Mouse (Mus musculus): Measurements from ENCODE around the gene Pbp2. TPM values are rescaled to one million over a fixed set of nuclear protein-coding genes. Genes with fewer than 3 reads are reported as not detected.
A peak's percentile ranks its signal among the peaks of the same experiment; 100 is the strongest.

Gene Pbp2
- polyA plus RNA-seq, 1 experiment from 2014 or later, result not detected

GRCm38 (mm10) chr6:135269626-135270025 lies 40.6 kb downstream of the Pbp2 start:
- H3K27ac ChIP-seq (ENCODE audit: low read length), result no peak overlapping the region
- H3K9ac ChIP-seq (ENCODE audit: low read length), result no peak overlapping the region
- H3K9me3 ChIP-seq (replicated peaks; ENCODE audit: control insufficient read depth, low read length), result no peaks in the 10 kb centered on the region
- H3K4me2 ChIP-seq (ENCODE audit: low read depth, low read length), result no peak overlapping the region
- H3K4me3 ChIP-seq (ENCODE audit: low read length), result no peak overlapping the region
- H3K4me1 ChIP-seq (ENCODE audit: control insufficient read depth, insufficient read depth, low read length), result 0 out of 2 replicates have a peak, but pooled peaks cover 2% of the 10 kb centered on the region
- no peak for ATAC-seq (replicated peaks; ENCODE audit: extremely low read depth, insufficient read depth, low FRiP score)
- no peaks in the 10 kb centered on the region for H3K27me3 ChIP-seq (ENCODE audit: control insufficient read depth, insufficient read depth, low read length)
- WGBS, result 70% methylated on average over 6 of the region's 6 CpGs
- no peaks in the 10 kb centered on the region for H3K36me3 ChIP-seq (ENCODE audit: control insufficient read depth, insufficient read depth)

GRCm38 (mm10) chr6:135268392-135268791 lies 41.8 kb downstream of the Pbp2 start:
- H3K27me3 ChIP-seq (ENCODE audit: control insufficient read depth, insufficient read depth, low read length), result no peaks in the 10 kb centered on the region
- no peak overlapping the region for H3K4me3 ChIP-seq (ENCODE audit: low read length)
- no peak overlapping the region for H3K9ac ChIP-seq (ENCODE audit: low read length)
- no peak for ATAC-seq (replicated peaks; ENCODE audit: extremely low read depth, insufficient read depth, low FRiP score)
- H3K9me3 ChIP-seq (replicated peaks; ENCODE audit: control insufficient read depth, low read length), result peaks cover 6% of the 10 kb centered on the region
- H3K36me3 ChIP-seq (ENCODE audit: control insufficient read depth, insufficient read depth), result no peaks in the 10 kb centered on the region
- 0 out of 2 replicates have a peak overlapping the region, but pooled peaks have one; percentile 24 for H3K27ac ChIP-seq (ENCODE audit: low read length)
- 0 out of 2 replicates have a peak, but pooled peaks cover 2% of the 10 kb centered on the region for H3K4me1 ChIP-seq (ENCODE audit: control insufficient read depth, insufficient read depth, low read length)
- H3K4me2 ChIP-seq (ENCODE audit: low read depth, low read length), result no peak overlapping the region

GRCm38 (mm10) chr6:135267221-135267620 lies 43.0 kb downstream of the Pbp2 start:
- Histone ChIP-seq H3K9ac (ENCODE audit: low read length) (no peak overlapping the region), H3K36me3 (ENCODE audit: control insufficient read depth, insufficient read depth) (no peaks in the 10 kb centered on the region), H3K9me3 (replicated peaks; ENCODE audit: control insufficient read depth, low read length) (peaks cover 6% of the 10 kb centered on the region), H3K4me2 (ENCODE audit: low read depth, low read length) (no peak overlapping the region), H3K4me1 (ENCODE audit: control insufficient read depth, insufficient read depth, low read length) (0 out of 2 replicates have a peak, but pooled peaks cover 2% of the 10 kb centered on the region), H3K27me3 (ENCODE audit: control insufficient read depth, insufficient read depth, low read length) (no peaks in the 10 kb centered on the region), H3K4me3 (ENCODE audit: low read length) (no peak overlapping the region), H3K27ac (ENCODE audit: low read length) (no peak overlapping the region)
- no peak for ATAC-seq (replicated peaks; ENCODE audit: extremely low read depth, insufficient read depth, low FRiP score)
- WGBS, result 57% methylated on average over 3 of the region's 3 CpGs

GRCm38 (mm10) chr6:135266056-135266455 lies 44.1 kb downstream of the Pbp2 start:
- no peak for ATAC-seq (replicated peaks; ENCODE audit: extremely low read depth, insufficient read depth, low FRiP score)
- Histone ChIP-seq H3K36me3 (ENCODE audit: control insufficient read depth, insufficient read depth) (no peaks in the 10 kb centered on the region), H3K9me3 (replicated peaks; ENCODE audit: control insufficient read depth, low read length) (peaks cover 6% of the 10 kb centered on the region), H3K27me3 (ENCODE audit: control insufficient read depth, insufficient read depth, low read length) (no peaks in the 10 kb centered on the region), H3K27ac (ENCODE audit: low read length) (no peak overlapping the region), H3K4me3 (ENCODE audit: low read length) (no peak overlapping the region), H3K4me1 (ENCODE audit: control insufficient read depth, insufficient read depth, low read length) (0 out of 2 replicates have a peak, but pooled peaks cover 2% of the 10 kb centered on the region), H3K4me2 (ENCODE audit: low read depth, low read length) (no peak overlapping the region), H3K9ac (ENCODE audit: low read length) (no peak overlapping the region)
- 96% methylated on average over 1 of the region's 1 CpGs for WGBS

GRCm38 (mm10) chr6:135264136-135264535 lies 46.1 kb downstream of the Pbp2 start:
- Histone ChIP-seq H3K27me3 (ENCODE audit: control insufficient read depth, insufficient read depth, low read length) (no peaks in the 10 kb centered on the region), H3K4me1 (ENCODE audit: control insufficient read depth, insufficient read depth, low read length) (0 out of 2 replicates have a peak, but pooled peaks cover 2% of the 10 kb centered on the region), H3K27ac (ENCODE audit: low read length) (no peak overlapping the region), H3K36me3 (ENCODE audit: control insufficient read depth, insufficient read depth) (no peaks in the 10 kb centered on the region), H3K4me2 (ENCODE audit: low read depth, low read length) (no peak overlapping the region), H3K4me3 (ENCODE audit: low read length) (no peak overlapping the region), H3K9me3 (replicated peaks; ENCODE audit: control insufficient read depth, low read length) (peaks cover 8% of the 10 kb centered on the region), H3K9ac (ENCODE audit: low read length) (no peak overlapping the region)
- 91% methylated on average over 6 of the region's 6 CpGs for WGBS
- no peak for ATAC-seq (replicated peaks; ENCODE audit: extremely low read depth, insufficient read depth, low FRiP score)

- H3K9me3 ChIP-seq (replicated peaks; ENCODE audit: control insufficient read depth, low read length), result peaks cover 8% of the 10 kb centered on the region
- H3K4me2 ChIP-seq (ENCODE audit: low read depth, low read length), result no peak overlapping the region
- H3K36me3 ChIP-seq (ENCODE audit: control insufficient read depth, insufficient read depth), result no peaks in the 10 kb centered on the region
- no peaks in the 10 kb centered on the region for H3K27me3 ChIP-seq (ENCODE audit: control insufficient read depth, insufficient read depth, low read length)
- no peak overlapping the region for H3K4me3 ChIP-seq (ENCODE audit: low read length)
- H3K4me1 ChIP-seq (ENCODE audit: control insufficient read depth, insufficient read depth, low read length), result no peaks in the 10 kb centered on the region
- no peak overlapping the region for H3K9ac ChIP-seq (ENCODE audit: low read length)
- no peak overlapping the region for H3K27ac ChIP-seq (ENCODE audit: low read length)
- whole genome bisulfite sequencing, result 65% methylated on average over 2 of the region's 2 CpGs
- ATAC-seq (replicated peaks; ENCODE audit: extremely low read depth, insufficient read depth, low FRiP score), result no peak
Measured at GRCm38 (mm10) chr6:135262565-135262964, 47.6 kb downstream of the Pbp2 start.

- no peaks in the 10 kb centered on the region for H3K36me3 ChIP-seq (ENCODE audit: control insufficient read depth, insufficient read depth)
- ATAC-seq (replicated peaks; ENCODE audit: extremely low read depth, insufficient read depth, low FRiP score), result no peak
- no peak overlapping the region for H3K9ac ChIP-seq (ENCODE audit: low read length)
- WGBS, result 83% methylated on average over 9 of the region's 9 CpGs
- peaks cover 8% of the 10 kb centered on the region for H3K9me3 ChIP-seq (replicated peaks; ENCODE audit: control insufficient read depth, low read length)
- H3K27me3 ChIP-seq (ENCODE audit: control insufficient read depth, insufficient read depth, low read length), result no peaks in the 10 kb centered on the region
- no peak overlapping the region for H3K27ac ChIP-seq (ENCODE audit: low read length)
- no peak overlapping the region for H3K4me2 ChIP-seq (ENCODE audit: low read depth, low read length)
- H3K4me3 ChIP-seq (ENCODE audit: low read length), result no peak overlapping the region
- H3K4me1 ChIP-seq (ENCODE audit: control insufficient read depth, insufficient read depth, low read length), result no peaks in the 10 kb centered on the region
Measured at GRCm38 (mm10) chr6:135261124-135261523, 49.1 kb downstream of the Pbp2 start.

- 83% methylated on average over 6 of the region's 6 CpGs for WGBS
- Histone ChIP-seq H3K9ac (ENCODE audit: low read length) (no peak overlapping the region), H3K4me3 (ENCODE audit: low read length) (no peak overlapping the region), H3K36me3 (ENCODE audit: control insufficient read depth, insufficient read depth) (no peaks in the 10 kb centered on the region), H3K27ac (ENCODE audit: low read length) (no peak overlapping the region), H3K27me3 (ENCODE audit: control insufficient read depth, insufficient read depth, low read length) (no peaks in the 10 kb centered on the region), H3K4me1 (ENCODE audit: control insufficient read depth, insufficient read depth, low read length) (no peaks in the 10 kb centered on the region), H3K9me3 (replicated peaks; ENCODE audit: control insufficient read depth, low read length) (peaks cover 8% of the 10 kb centered on the region), H3K4me2 (ENCODE audit: low read depth, low read length) (no peak overlapping the region)
- no peak for ATAC-seq (replicated peaks; ENCODE audit: extremely low read depth, insufficient read depth, low FRiP score)
Measured at GRCm38 (mm10) chr6:135260435-135260834, 49.8 kb downstream of the Pbp2 start.
